Mouse (Mus musculus) NIH3T3 (cell line): ENCODE results near the gene Mup20.
"Not testable (repeated sequence)": the region's sequence is repeated elsewhere in the genome, so short reads cannot be mapped to it uniquely, and the experiment has no call there.

Experiments
- DNase-seq: peaks from one replicate; pipeline ENCODE4 v3.0.0-alpha.2; 2012; ENCODE audit warnings: low read depth

The Mup20 gene

DNA sequence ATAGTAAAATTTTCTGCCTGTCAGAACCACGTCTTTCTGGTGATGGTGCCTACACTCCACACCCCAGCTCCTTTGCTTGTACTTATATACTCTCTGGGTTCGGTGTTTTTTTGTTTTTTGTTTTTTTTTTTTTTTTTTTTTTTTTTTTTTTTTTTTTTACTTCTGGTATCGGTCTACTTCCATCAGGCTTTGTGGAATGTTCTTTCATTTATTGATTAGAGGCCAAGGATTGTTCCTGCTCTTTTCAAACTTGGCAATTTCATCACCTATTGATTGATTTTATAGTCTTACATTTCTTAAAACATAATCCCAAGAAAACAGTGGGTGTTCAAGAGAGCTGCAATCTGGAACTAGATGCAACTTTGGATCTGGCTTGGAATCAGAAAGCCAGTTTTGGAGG, at the start of gene Mup20:
Mup20 (minus strand) TSS at position 101 of the 400 bp plus-strand sequence.
- DNase-seq = not testable (repeated sequence)

DNA sequence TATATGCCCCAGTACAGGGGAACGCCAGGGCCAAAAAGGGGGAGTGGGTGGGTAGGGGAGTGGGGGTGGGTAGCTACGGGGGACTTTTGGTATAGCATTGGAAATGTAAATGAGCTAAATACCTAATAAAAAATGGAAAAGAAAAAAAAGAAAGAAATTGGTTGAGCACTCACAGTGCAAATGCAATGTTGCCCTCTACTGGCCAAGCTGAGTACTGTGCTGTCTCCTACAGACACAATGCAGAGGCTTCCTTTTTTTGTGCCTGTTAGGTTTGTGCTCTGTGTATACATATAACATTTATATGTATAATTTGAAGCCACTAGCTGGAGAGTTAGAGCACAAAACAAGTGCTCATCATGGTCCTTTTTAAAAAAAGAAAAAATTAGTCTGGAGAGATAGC, 49.4 kb upstream of the Mup20 start:
- DNase-seq = peak; percentile 73

DNA sequence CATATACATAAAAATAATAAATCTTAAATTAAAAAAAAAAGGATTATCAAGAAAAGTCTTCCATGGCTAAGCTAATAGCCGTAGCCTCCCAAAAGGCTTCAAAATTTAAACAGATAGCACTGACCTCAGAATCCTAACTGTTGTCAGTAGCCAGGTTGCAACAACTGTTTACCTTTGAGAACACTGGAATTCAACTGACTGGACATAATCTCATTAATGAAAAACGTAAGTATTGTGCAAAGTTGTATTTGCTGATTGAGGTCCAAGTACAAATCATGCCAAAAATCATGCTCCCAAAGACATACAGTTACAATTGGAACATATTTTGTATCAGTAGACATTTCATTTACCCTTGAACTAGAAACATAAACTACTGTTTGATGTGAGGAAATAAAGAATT, 34.0 kb upstream of the Mup20 start:
- DNase-seq = no peak

DNA sequence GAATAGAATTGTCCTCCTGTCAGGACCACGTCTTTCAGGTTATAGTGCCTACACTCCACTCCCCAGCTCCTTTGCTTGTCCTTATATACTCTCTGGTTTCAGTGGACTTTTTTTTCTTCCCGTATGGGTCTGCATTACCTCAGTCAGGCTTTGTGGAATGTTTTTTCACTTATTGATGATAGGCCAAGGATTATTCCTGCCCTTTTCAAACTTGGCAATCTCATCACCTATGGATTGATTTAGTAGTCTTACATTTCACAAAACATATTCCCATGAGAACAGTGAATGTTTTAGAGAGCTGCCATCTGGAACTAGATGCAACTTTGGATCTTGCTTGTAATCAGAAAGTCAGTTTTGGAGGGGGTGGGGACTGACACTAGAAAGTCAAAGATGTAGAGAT, 33.3 kb upstream of the Mup20 start, which contains the start of gene Mup3:
Mup3 (minus strand) TSS at position 102 of the 400 bp plus-strand sequence.
- no peak for DNase-seq

DNA sequence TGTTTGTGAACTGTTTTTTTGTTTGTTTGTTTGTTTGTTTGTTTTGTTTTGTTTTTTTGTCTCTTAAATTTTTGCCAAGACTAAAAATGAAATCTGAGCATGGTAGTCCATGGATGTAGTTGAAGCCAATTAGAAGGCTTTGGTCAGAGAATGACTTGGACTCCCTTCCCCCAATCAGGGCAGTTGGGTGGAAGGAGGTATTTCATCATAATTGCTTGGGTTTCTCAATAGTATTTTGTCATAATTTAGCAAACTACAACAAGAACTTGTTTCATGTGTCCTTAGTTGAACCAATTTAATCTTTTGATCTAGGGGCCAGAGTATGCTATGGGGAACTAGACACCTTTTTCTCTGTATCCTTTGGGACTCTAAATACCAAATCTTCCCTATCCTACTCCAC, 28.8 kb upstream of the Mup20 start:
- no peak for DNase-seq

DNA sequence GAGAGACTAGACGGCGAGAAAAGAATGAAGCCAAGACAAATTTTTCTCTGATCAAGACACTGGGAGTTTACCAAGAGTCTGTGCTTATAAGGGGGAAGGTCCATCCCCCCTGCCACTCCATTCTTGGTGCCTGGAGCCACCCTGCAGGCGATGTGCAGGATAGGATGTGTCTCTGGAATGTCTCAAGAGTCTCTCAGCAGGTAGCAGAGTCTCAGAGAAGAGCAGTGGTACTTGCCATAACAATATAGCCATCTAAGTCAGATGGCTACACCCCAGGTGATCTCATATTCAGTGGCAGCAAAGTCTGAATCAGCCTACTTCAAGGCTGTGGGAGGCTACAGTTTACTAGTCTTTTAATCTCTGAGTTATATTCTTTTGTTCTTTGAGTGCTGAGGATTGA, 21.2 kb upstream of the Mup20 start:
- no peak for DNase-seq

DNA sequence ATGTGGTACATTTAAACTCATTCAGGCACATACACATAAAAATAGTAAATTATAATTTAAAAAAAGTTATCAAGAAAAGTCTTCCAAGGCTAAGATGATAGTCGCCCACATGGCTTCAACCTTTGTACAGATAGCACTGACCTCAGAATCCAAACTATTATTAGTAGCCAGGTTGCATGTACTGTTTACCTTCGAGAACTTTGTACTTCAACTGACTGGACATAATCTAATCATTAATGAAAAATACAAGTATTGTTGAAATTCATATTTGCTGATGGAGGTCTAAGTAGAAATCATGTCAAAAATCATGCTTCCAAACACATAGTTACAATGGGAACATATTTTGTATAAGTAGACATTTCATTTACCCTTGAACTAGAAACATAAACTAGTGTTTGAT, 822 bp upstream of the Mup20 start:
- not testable (repeated sequence) for DNase-seq

DNA sequence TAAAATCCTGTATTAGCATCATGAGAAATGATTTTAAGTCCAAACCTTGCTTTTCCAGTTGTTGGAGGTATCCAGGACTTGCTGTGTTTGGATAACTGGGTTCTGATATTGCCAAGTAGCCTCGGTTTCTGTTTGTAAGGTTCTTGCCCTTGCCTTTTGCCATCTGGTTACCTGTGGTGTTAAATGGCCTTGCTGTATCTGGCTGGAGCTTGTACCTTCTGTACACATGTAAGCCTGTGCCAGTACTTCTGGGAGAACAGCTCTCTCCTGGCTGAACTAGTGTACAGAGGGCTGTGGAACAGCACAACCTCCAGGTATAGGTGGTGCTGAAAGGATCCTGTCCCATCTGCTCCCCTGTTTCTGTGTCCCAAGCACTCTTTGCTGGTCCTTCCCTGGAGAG, 27.7 kb downstream of the Mup20 start:
- DNase-seq = no peak

DNA sequence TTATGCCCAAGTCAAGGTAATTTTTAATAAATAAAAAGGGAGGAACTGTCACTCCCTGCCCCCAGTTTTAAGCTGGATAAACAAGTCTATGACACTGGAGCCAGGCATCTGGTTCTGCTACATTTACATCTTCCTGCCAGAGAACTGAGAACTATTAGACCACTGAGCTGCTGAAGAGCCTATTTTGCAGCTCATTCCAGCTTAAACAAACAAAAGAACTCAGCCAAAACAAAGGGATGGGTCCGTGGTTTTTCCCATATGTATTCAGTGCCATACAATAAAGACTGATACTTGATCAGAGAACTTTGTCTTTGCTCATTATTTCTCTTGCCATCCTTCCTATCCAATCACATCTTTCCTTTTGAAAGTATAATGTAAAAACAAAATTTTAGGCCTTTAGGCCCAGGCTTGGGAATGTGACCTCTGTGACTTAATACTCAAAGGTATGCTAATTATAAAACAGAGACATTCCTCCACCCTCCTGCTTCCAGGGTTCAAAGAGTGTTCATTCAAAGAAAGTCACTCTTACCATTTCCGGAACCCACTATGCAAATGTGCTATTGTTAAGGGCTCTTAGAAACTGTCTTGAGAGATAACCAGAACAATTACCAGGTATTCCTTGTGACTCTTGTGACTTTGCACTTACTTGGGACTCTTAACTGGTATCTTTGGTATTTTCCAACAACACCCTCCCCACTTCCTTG, 29.6 kb downstream of the Mup20 start:
- no peak for DNase-seq

DNA sequence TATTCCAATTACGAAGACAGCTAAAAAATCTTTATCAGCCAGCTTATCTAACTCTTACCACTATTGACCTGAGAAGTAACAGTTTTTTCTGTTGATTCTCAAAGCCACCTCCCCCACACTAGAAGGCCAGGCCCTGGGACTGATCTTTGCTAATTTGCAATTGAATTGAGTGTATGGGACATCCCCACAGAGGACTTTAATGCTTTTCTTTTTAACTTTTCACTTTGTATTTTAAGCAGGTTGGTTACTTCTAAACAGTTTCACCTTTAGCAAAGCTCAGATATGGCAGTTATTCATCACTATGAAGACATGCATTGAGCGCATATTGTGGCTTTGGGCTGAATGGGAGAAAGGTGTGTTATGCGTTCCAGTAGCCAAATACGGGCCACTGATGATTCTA, 30.3 kb downstream of the Mup20 start:
- no peak for DNase-seq

DNA sequence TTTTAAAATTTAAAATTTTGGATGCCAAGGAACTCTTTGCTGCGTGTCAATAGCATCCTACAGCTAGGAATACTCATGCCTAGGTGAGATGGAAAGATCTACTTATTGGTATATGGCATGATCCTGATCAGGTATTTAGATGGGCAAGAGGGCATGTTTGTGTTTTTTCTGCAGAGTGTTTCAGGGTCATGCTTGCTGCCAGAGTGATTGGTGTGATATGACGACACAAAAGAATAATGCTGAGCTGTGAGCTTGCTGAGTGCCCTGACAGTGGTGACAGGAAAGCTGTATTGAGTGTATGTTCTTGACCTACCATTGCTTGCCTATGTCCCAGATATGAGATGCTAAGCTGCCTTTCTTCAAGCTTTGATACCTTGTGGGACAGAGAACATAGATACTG, 30.8 kb downstream of the Mup20 start:
- DNase-seq = no peak

DNA sequence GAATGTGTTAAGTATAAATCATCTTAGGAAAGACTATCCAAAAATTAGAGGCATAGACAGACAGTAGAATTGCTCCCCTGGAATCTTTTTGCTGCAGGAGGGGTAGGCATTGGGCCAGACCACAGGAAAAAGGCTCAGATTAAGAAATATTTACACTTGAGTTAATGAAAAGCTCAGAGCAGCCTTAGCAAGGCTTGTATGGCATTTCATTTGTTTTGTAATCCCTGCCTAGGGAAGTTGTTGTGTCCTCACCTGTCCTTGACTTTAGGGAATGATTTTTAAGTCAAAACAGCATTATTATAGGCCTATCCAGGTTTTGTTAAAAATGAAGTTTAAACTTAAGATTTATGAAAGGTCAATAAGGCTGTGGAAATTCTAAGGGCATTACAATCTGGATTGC, 33.4 kb downstream of the Mup20 start:
- DNase-seq = not testable (repeated sequence)
